Mouse (Mus musculus) lung, postnatal 10 days (tissue): ENCODE measurements around the gene Krt36.

ENCODE experiments used
- DNase-seq: peaks from one replicate; pipeline ENCODE4 v3.0.0; 2021

Gene Krt36

GRCm38 (mm10) chr11:100087861-100088260, 17.6 kb downstream of the Krt36 start, which contains the start of gene Krt32:
TSS of gene Krt32 (minus strand) at chr11:100088226.
- no peak for DNase-seq

- DNase-seq = no peak
Measured at GRCm38 (mm10) chr11:100073873-100074272, 31.6 kb downstream of the Krt36 start.

- DNase-seq = peak; percentile 39
Measured at GRCm38 (mm10) chr11:100067293-100068036, 38.0 kb downstream of the Krt36 start.

- peak; percentile 9 for DNase-seq
Measured at GRCm38 (mm10) chr11:100066236-100067010, 39.0 kb downstream of the Krt36 start.

- DNase-seq = no peak
Measured at GRCm38 (mm10) chr11:100058875-100059274, 46.6 kb downstream of the Krt36 start.

GRCm38 (mm10) chr11:100055686-100056655, 49.5 kb downstream of the Krt36 start:
- DNase-seq = no peak
